Mouse (Mus musculus) MEL (cell line): Measurements from ENCODE around the gene Hmg20b.

Experiments used
- CTCF ChIP-seq, 3 experiments: IDR thresholded peaks in 2 of 3; conservative IDR thresholded peaks in 1 of 3; 2 replicates each; pipeline ENCODE4 v1.5.1; 2011 to 2012; ENCODE audit warnings: low read length in 3 of 3, low read depth in 2 of 3, mild to moderate bottlenecking in 2 of 3, improper control_type of control experiment in 1 of 3, inconsistent platforms in 1 of 3, mixed read lengths in 1 of 3, moderate library complexity in 1 of 3; ENCODE audit not compliant: control insufficient read depth in 1 of 3, insufficient read depth in 1 of 3, poor library complexity in 1 of 3, severe bottlenecking in 1 of 3
- JUND ChIP-seq: IDR thresholded peaks from 2 replicates; pipeline ENCODE4 v1.6.1; 2011; ENCODE audit warnings: low read depth, mild to moderate bottlenecking, improper control_type of control experiment, low read length
- MAX ChIP-seq: IDR thresholded peaks from 2 replicates; pipeline ENCODE4 v1.6.1; 2011; ENCODE audit warnings: low read length, improper control_type of control experiment
- NELFE ChIP-seq: IDR thresholded peaks from 2 replicates; pipeline ENCODE4 v1.6.1; 2011; ENCODE audit warnings: low read depth, low read length, improper control_type of control experiment
- POLR2A ChIP-seq, 2 experiments: IDR thresholded peaks; 2 replicates each; pipeline ENCODE4 v1.6.1; 2011 to 2012; ENCODE audit warnings: low read length in 2 of 2, mild to moderate bottlenecking in 2 of 2, control low read depth in 1 of 2, improper control_type of control experiment in 1 of 2, low read depth in 1 of 2, moderate library complexity in 1 of 2; ENCODE audit not compliant: control insufficient read depth in 1 of 2, insufficient read depth in 1 of 2, poor library complexity in 1 of 2
- ZNF384 ChIP-seq: IDR thresholded peaks from 2 replicates; pipeline ENCODE4 v1.6.1; 2012; ENCODE audit warnings: low read depth, mild to moderate bottlenecking, inconsistent platforms, low read length, improper control_type of control experiment

GRCm38 (mm10) chr10:81302288-81302687, 48.0 kb downstream of the Hmg20b start:
- TF ChIP-seq POLR2A (IDR thresholded peaks at IDR 0.05; ENCODE audit: control insufficient read depth in 1 of 2, insufficient read depth in 1 of 2, low read depth in 1 of 2, low read length in 2 of 2, poor library complexity in 1 of 2) (no peak), MAX (no peak), ZNF384 (no peak), CTCF (IDR thresholded peaks at IDR 0.05 in 2 of 3, conservative IDR thresholded peaks at IDR 0.05 in 1 of 3; ENCODE audit: control insufficient read depth in 1 of 3, insufficient read depth in 1 of 3, low read depth in 2 of 3, low read length in 3 of 3, poor library complexity in 1 of 3, severe bottlenecking in 1 of 3) (no peak), NELFE (no peak), JUND (no peak)
